In genomic region chr9:67676906-67677305, GRCm38 (mm10) we compare ENCODE assay signal across 27 mouse cellular contexts.
DNase-seq lines count a peak whose midpoint lies in the region; ATAC-seq and TF ChIP-seq lines count a peak whose summit lies in the region.
"Had no signal": no experiment of that assay in that cellular context is flagged by ENCODE, and none has a peak within 500 bp of the region (broad histone marks: within the 10 kb centered on the region; RNA-seq: fewer than 3 reads in every experiment).

No protein-coding gene starts in this region.

- no peaks in the 10 kb centered on the region for H3K36me3 ChIP-seq in heart, embryonic 10.5 days
- no peaks in the 10 kb centered on the region for H3K36me3 ChIP-seq in limb, embryonic 14.5 days (ENCODE audit: control insufficient read depth, insufficient read depth, low read length)
- H3K36me3 ChIP-seq: heart, embryonic 13.5 days; hindbrain, embryonic 10.5 days; limb, embryonic 15.5 days; liver, embryonic 13.5 days; lung, embryonic 15.5 days; midbrain, embryonic 12.5 days; neural tube, embryonic 13.5 days had no signal

- peaks cover 5% of the 10 kb centered on the region; the same call in 1 of the 2 replicates for H3K4me1 ChIP-seq in heart, embryonic 10.5 days
- H3K4me1 ChIP-seq in limb, embryonic 14.5 days (ENCODE audit: control insufficient read depth, insufficient read depth, low read length), result no peaks in the 10 kb centered on the region
- H3K4me1 ChIP-seq: forebrain, embryonic 13.5 days; hindbrain, embryonic 10.5 days; limb, embryonic 15.5 days; liver, embryonic 13.5 days; lung, embryonic 15.5 days; megakaryocyte, embryonic 14.5 days; midbrain, embryonic 12.5 days; neural tube, embryonic 13.5 days had no signal

- H3K27ac ChIP-seq in heart, embryonic 10.5 days, result no peak overlapping the region
- no peak overlapping the region for H3K27ac ChIP-seq in limb, embryonic 14.5 days (replicated peaks; ENCODE audit: low read depth, low read length)
- H3K27ac ChIP-seq: forebrain, embryonic 13.5 days; heart, embryonic 13.5 days; hindbrain, embryonic 10.5 days; kidney, postnatal 0 days; limb, embryonic 15.5 days; liver, embryonic 13.5 days; lung, embryonic 15.5 days; midbrain, embryonic 12.5 days; neural tube, embryonic 13.5 days had no signal

- peak; percentile 64 for DNase-seq in heart, embryonic 10.5 days (ENCODE audit: low spot score)
- DNase-seq in heart, adult 18-20 months, result no peak
- peak; percentile 3 for DNase-seq in lung, postnatal 10 days
- no peak for DNase-seq in lung, adult 18-20 months
- peak; percentile 68 for DNase-seq in limb, embryonic 14.5 days (ENCODE audit: low spot score)
- no peak for DNase-seq in urinary bladder, postnatal 36 days (ENCODE audit: low spot score in 2 of 2)
- DNase-seq: adrenal gland, adult 2 months; adrenal gland, postnatal 36 days; B cell, adult 2 months; cerebellum, adult 18-20 months; heart, adult 11 months; kidney, adult 8-10 months; liver, embryonic 13.5 days; lung, postnatal 36 days; thymus, postnatal 4 days had no signal

- H3K9me3 ChIP-seq in heart, embryonic 10.5 days, result no peaks in the 10 kb centered on the region
- no peaks in the 10 kb centered on the region for H3K9me3 ChIP-seq in limb, embryonic 14.5 days (ENCODE audit: control insufficient read depth, low read length)
- H3K9me3 ChIP-seq: forebrain, embryonic 13.5 days; heart, embryonic 13.5 days; hindbrain, embryonic 10.5 days; limb, embryonic 15.5 days; liver, embryonic 13.5 days; lung, embryonic 15.5 days; midbrain, embryonic 12.5 days; neural tube, embryonic 13.5 days had no signal

- no peak for TF ChIP-seq POLR2A in limb, embryonic 14.5 days (IDR thresholded peaks at IDR 0.05; ENCODE audit: borderline replicate concordance, extremely low read depth, insufficient read depth, insufficient read length)

- H3K4me2 ChIP-seq in limb, embryonic 14.5 days (replicated peaks; ENCODE audit: low read depth, low read length, severe bottlenecking), result no peak overlapping the region
- H3K4me2 ChIP-seq: forebrain, embryonic 13.5 days; heart, embryonic 13.5 days; limb, embryonic 15.5 days; liver, embryonic 13.5 days; lung, embryonic 15.5 days; midbrain, embryonic 12.5 days; neural tube, embryonic 13.5 days had no signal

- 70% methylated on average over 1 of the region's 1 CpGs for WGBS in heart, embryonic 10.5 days
- WGBS in limb, embryonic 14.5 days, result 28% methylated on average over 1 of the region's 1 CpGs

- no peak overlapping the region for H3K4me3 ChIP-seq in heart, embryonic 10.5 days
- H3K4me3 ChIP-seq in limb, embryonic 14.5 days (replicated peaks; ENCODE audit: low read length), result no peak overlapping the region
- H3K4me3 ChIP-seq: forebrain, embryonic 13.5 days; heart, embryonic 13.5 days; hindbrain, embryonic 10.5 days; limb, embryonic 15.5 days; liver, embryonic 13.5 days; lung, embryonic 15.5 days; midbrain, embryonic 12.5 days; neural tube, embryonic 13.5 days had no signal

- H3K27me3 ChIP-seq in heart, embryonic 10.5 days (ENCODE audit: insufficient read depth, poor library complexity, severe bottlenecking), result 0 out of 2 replicates have a peak, but pooled peaks cover 3% of the 10 kb centered on the region
- H3K27me3 ChIP-seq in limb, embryonic 14.5 days (ENCODE audit: control insufficient read depth, insufficient read depth, low read length), result no peaks in the 10 kb centered on the region
- H3K27me3 ChIP-seq: CH12.LX; forebrain, embryonic 13.5 days; heart, embryonic 13.5 days; limb, embryonic 15.5 days; liver, embryonic 13.5 days; lung, embryonic 15.5 days; megakaryocyte, embryonic 14.5 days; midbrain, embryonic 12.5 days; neural tube, embryonic 13.5 days had no signal

- no peak overlapping the region for H3K9ac ChIP-seq in limb, embryonic 14.5 days (ENCODE audit: low read depth, low read length, severe bottlenecking)
- H3K9ac ChIP-seq: forebrain, embryonic 13.5 days; heart, embryonic 13.5 days; limb, embryonic 15.5 days; liver, embryonic 13.5 days; lung, embryonic 15.5 days; midbrain, embryonic 12.5 days; neural tube, embryonic 13.5 days had no signal

- ATAC-seq in limb, embryonic 14.5 days (ENCODE audit: low FRiP score, low read depth), result peak; percentile 75
- ATAC-seq: activated CD4-positive, CD25-positive, alpha-beta regulatory T cell, adult 4 months; forebrain, embryonic 13.5 days; hindbrain, embryonic 16.5 days had no signal

Comparison
In these comparisons a context has a peak if more than half of its experiments do, and no peak if none do; other contexts are left out.
1. DNase-seq: peak in heart, embryonic 10.5 days (single experiment), lung, postnatal 10 days (single experiment) and limb, embryonic 14.5 days (single experiment); none in heart, adult 18-20 months (0 of 2), lung, adult 18-20 months (0 of 2) and urinary bladder, postnatal 36 days (0 of 2).